Mouse (Mus musculus) myocyte (in vitro differentiated cells): ENCODE measurements around the gene Prrx1. TPM values are rescaled to one million over a fixed set of nuclear protein-coding genes. Genes with fewer than 3 reads are reported as not detected.

Experiments
- H3K27me3 ChIP-seq: one replicate; pipeline ENCODE4 v1.6.1; 2011; ENCODE audit not compliant: control insufficient read depth, insufficient read depth, insufficient read length
- H3K36me3 ChIP-seq: one replicate; pipeline ENCODE4 v1.6.1; 2011; ENCODE audit not compliant: control insufficient read depth, insufficient read depth
- H3K4me2 ChIP-seq: one replicate; pipeline ENCODE4 v1.6.1; 2011; ENCODE audit warnings: low read depth, control low read depth
- H3K4me3 ChIP-seq: one replicate; pipeline ENCODE4 v1.5.1; 2011; ENCODE audit warnings: mild to moderate bottlenecking, control low read depth, moderate library complexity
- H3K79me2 ChIP-seq: one replicate; pipeline ENCODE4 v1.6.1; 2011; ENCODE audit not compliant: control insufficient read depth, insufficient read depth
- H3ac ChIP-seq: one replicate; pipeline ENCODE4 v1.6.1; 2011; ENCODE audit not compliant: control insufficient read depth, insufficient read length
- CEBPB ChIP-seq: IDR thresholded peaks from 2 replicates; pipeline ENCODE4 v1.6.1; 2011; ENCODE audit warnings: mild to moderate bottlenecking, moderate library complexity; ENCODE audit not compliant: poor library complexity, insufficient read depth, severe bottlenecking
- E2F4 ChIP-seq: IDR thresholded peaks from one replicate; pipeline ENCODE4 v1.6.1; 2011; ENCODE audit warnings: mild to moderate bottlenecking, control low read depth, moderate library complexity; ENCODE audit not compliant: insufficient read depth
- MAX ChIP-seq: IDR thresholded peaks from one replicate; pipeline ENCODE4 v1.6.1; 2011; ENCODE audit warnings: low read depth, mild to moderate bottlenecking, control low read depth
- MYOD1 ChIP-seq, 3 experiments: IDR thresholded peaks; one replicate each; pipeline ENCODE4 v1.6.1; 2011; ENCODE audit warnings: control low read depth in 2 of 3, low read depth in 2 of 3, mild to moderate bottlenecking in 2 of 3, moderate library complexity in 1 of 3; ENCODE audit not compliant: insufficient read length in 2 of 3, control insufficient read depth in 1 of 3
- MYOG ChIP-seq, 3 experiments: IDR thresholded peaks; one replicate each; pipeline ENCODE4 v1.6.1; 2011; ENCODE audit warnings: control low read depth in 2 of 3, low read depth in 2 of 3, mild to moderate bottlenecking in 2 of 3; ENCODE audit not compliant: insufficient read length in 2 of 3, control insufficient read depth in 1 of 3, insufficient read depth in 1 of 3
- POLR2A ChIP-seq: IDR thresholded peaks from one replicate; pipeline ENCODE4 v1.6.1; 2011; ENCODE audit warnings: low read depth, mild to moderate bottlenecking, control low read depth, moderate library complexity; ENCODE audit not compliant: insufficient read length
- POLR2AphosphoS2 ChIP-seq: IDR thresholded peaks from one replicate; pipeline ENCODE4 v1.6.1; 2011; ENCODE audit warnings: low read depth, control low read depth; ENCODE audit not compliant: insufficient read length
- REST ChIP-seq: IDR thresholded peaks from one replicate; pipeline ENCODE4 v1.6.1; 2011; ENCODE audit warnings: mild to moderate bottlenecking, control low read depth, moderate library complexity; ENCODE audit not compliant: insufficient read depth, insufficient read length
- SRF ChIP-seq: IDR thresholded peaks from one replicate; pipeline ENCODE4 v1.6.1; 2011; ENCODE audit warnings: low read depth; ENCODE audit not compliant: control insufficient read depth, insufficient read length
- TCF12 ChIP-seq: IDR thresholded peaks from one replicate; pipeline ENCODE4 v1.6.1; 2011; ENCODE audit warnings: mild to moderate bottlenecking, control low read depth; ENCODE audit not compliant: poor library complexity, insufficient read depth, severe bottlenecking
- TCF3 ChIP-seq: IDR thresholded peaks from one replicate; pipeline ENCODE4 v1.6.1; 2011; ENCODE audit warnings: low read depth, control low read depth; ENCODE audit not compliant: insufficient read length
- USF1 ChIP-seq: IDR thresholded peaks from one replicate; pipeline ENCODE4 v1.6.1; 2011; ENCODE audit warnings: low read depth, mild to moderate bottlenecking, control low read depth, moderate library complexity
- polyA plus RNA-seq: library from polyadenylated mRNA; unstranded; fragments of >200 nt; fragmentation: generic; extraction: Trizol; gene quantifications from one replicate; pipeline ENCODE4 v1.2.1, GENCODE M21; 2012; ENCODE audit warnings: missing spikeins

The Prrx1 gene
- polyA plus RNA-seq, 1 experiment: 7.0 TPM

DNA sequence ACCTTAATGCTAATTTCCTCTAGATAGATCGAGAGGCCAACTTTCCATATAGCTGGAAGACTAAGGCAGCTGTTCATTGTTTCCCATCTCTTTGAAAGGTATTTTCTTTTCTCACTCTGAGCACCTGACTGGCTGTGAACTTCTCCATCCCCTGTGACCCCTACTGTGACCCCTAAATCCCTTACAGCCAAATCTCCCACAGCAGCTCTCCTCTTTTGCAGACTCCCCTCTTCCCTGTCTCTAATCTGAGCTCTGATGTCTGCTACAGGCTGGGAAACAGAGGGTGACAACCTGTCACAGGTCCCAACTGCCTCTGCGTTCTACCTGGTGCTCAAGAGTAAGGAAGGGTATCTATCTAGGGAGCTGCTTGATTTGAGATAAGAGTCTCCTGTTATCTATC, 4.0 kb downstream of the Prrx1 start:
- TF ChIP-seq TCF12 (no peak), E2F4 (no peak), TCF3 (no peak), POLR2A (no peak), REST (no peak), CEBPB (no peak), MAX (no peak), MYOG (IDR thresholded peaks at IDR 0.05; ENCODE audit: control insufficient read depth in 1 of 3, insufficient read depth in 1 of 3, insufficient read length in 2 of 3, low read depth in 2 of 3) (no peak), MYOD1 (IDR thresholded peaks at IDR 0.05; ENCODE audit: control insufficient read depth in 1 of 3, insufficient read length in 2 of 3, low read depth in 2 of 3) (no peak), POLR2AphosphoS2 (no peak), SRF (no peak)
- no peaks in the 10 kb centered on the region for H3K27me3 ChIP-seq
- no peaks in the 10 kb centered on the region for H3K36me3 ChIP-seq
- no peak overlapping the region for H3K4me3 ChIP-seq
- peaks cover 16% of the 10 kb centered on the region for H3K79me2 ChIP-seq
- no peak overlapping the region for H3K4me2 ChIP-seq
- H3ac ChIP-seq: no peak overlapping the region

DNA sequence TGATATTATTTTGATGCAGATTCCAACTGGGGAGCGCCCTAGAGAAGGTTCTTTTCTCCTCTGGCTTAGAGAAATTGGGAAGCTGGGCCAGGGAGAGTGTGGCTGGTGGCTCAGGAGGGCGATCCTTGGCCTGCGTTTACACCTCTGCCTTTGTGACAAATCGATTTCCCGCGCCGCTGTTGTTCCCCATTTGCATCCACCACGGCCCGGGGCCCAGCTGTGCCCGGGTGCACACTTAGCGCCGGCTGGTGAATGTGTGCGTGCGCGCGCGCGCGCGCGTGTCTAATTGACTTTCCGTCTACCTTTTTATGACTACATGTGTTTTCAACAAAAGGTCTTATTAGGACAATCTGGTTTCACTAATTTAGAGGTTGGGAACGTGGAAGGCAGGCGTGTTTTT, 4.9 kb downstream of the Prrx1 start:
- TF ChIP-seq MYOG (IDR thresholded peaks at IDR 0.05; ENCODE audit: control insufficient read depth in 1 of 3, insufficient read depth in 1 of 3, insufficient read length in 2 of 3, low read depth in 2 of 3) (no peak), MYOD1 (IDR thresholded peaks at IDR 0.05; ENCODE audit: control insufficient read depth in 1 of 3, insufficient read length in 2 of 3, low read depth in 2 of 3) (no peak), CEBPB (no peak), POLR2A (no peak), SRF (no peak), MAX (no peak), TCF12 (no peak), REST (no peak), USF1 (no peak), TCF3 (no peak)
- H3K36me3 ChIP-seq: no peaks in the 10 kb centered on the region
- no peaks in the 10 kb centered on the region for H3K27me3 ChIP-seq
- H3ac ChIP-seq: no peak overlapping the region
- no peak overlapping the region for H3K4me3 ChIP-seq
- peaks cover 16% of the 10 kb centered on the region for H3K79me2 ChIP-seq
- no peak overlapping the region for H3K4me2 ChIP-seq

DNA sequence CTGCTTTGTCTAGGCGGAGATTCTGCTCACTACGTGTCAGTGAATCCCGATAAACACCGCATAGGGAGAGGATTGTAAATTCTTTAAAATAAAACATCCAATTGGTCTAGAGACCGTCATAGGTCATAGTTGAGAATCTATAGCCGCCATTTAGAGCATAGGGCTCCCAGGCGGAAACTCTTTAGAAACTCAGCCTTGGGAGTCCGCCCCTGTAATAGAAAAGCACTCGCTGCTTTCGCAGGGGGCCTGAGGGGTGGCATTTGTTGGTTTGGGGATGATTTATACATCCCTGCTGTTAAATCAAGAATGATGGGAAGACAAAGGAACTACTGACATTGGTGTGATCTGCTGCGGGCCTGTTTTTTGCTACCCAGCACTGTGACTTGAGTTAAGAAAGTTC, 5.8 kb downstream of the Prrx1 start:
- Histone ChIP-seq H3K4me3 (no peak overlapping the region), H3K27me3 (no peaks in the 10 kb centered on the region), H3ac (no peak overlapping the region), H3K4me2 (no peak overlapping the region), H3K36me3 (no peaks in the 10 kb centered on the region), H3K79me2 (peaks cover 16% of the 10 kb centered on the region)
- TF ChIP-seq CEBPB: no peak
- no peak for TF ChIP-seq MYOD1 (IDR thresholded peaks at IDR 0.05; ENCODE audit: control insufficient read depth in 1 of 3, insufficient read length in 2 of 3, low read depth in 2 of 3)
- no peak for TF ChIP-seq REST
- TF ChIP-seq MAX: no peak
- no peak for TF ChIP-seq USF1
- TF ChIP-seq POLR2AphosphoS2: no peak
- TF ChIP-seq POLR2A: no peak
- TF ChIP-seq MYOG (IDR thresholded peaks at IDR 0.05; ENCODE audit: control insufficient read depth in 1 of 3, insufficient read depth in 1 of 3, insufficient read length in 2 of 3, low read depth in 2 of 3): no peak
- no peak for TF ChIP-seq TCF12
- TF ChIP-seq TCF3: no peak
- TF ChIP-seq SRF: no peak
- TF ChIP-seq E2F4: no peak

DNA sequence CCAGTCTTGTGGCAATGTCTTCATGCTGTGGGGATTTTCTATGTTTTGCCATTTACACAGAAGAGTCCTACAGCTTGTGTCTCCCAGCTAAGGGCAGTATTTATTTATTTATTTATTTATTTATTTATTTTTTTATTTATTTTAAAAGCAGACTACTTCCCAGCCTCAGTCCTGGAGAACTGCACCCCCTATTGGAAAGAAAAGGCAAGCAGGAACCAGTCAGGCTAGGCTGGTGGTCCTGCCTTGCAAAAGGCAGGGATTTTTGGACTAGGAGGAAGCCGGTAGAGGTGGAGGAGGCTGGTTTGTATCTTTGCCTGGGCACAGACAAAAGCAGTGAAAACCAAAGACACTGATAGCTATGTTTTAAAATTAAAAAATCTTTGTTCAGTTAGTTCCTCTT, 7.6 kb downstream of the Prrx1 start:
- Histone ChIP-seq H3K4me3 (no peak overlapping the region), H3K4me2 (no peak overlapping the region), H3K36me3 (no peaks in the 10 kb centered on the region)

DNA sequence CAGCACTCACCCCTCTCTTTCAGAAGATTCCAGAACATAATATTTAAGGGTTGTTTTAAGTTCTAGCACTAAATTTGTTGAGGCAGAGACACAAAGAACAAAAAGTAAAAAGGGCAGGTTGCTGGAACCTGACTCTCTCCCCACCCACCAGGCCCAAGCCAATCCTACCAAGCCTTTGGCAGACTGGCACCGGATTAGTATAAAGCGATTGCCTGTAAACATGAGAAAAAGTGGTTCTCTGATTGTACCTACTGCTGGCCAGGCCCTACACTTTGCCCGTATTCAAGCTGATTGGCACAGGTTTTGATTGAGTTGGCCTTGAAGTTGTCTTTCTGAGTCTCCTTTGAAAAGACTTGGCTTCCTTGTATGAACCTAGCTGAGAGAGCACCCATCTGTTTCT, 8.7 kb downstream of the Prrx1 start:
- no peak overlapping the region for H3K4me3 ChIP-seq
- H3ac ChIP-seq: no peak overlapping the region
- H3K79me2 ChIP-seq: peaks cover 8% of the 10 kb centered on the region
- no peaks in the 10 kb centered on the region for H3K36me3 ChIP-seq
- no peaks in the 10 kb centered on the region for H3K27me3 ChIP-seq
- H3K4me2 ChIP-seq: no peak overlapping the region
- TF ChIP-seq POLR2AphosphoS2 (no peak), MAX (no peak), CEBPB (no peak), E2F4 (no peak), TCF3 (no peak), TCF12 (no peak), MYOG (IDR thresholded peaks at IDR 0.05; ENCODE audit: control insufficient read depth in 1 of 3, insufficient read depth in 1 of 3, insufficient read length in 2 of 3, low read depth in 2 of 3) (no peak), USF1 (no peak), REST (no peak), POLR2A (no peak), SRF (no peak), MYOD1 (IDR thresholded peaks at IDR 0.05; ENCODE audit: control insufficient read depth in 1 of 3, insufficient read length in 2 of 3, low read depth in 2 of 3) (no peak)

More for the DNA sequence above, 7.6 kb downstream of the Prrx1 start:
- TF ChIP-seq E2F4 (no peak), MYOD1 (IDR thresholded peaks at IDR 0.05; ENCODE audit: control insufficient read depth in 1 of 3, insufficient read length in 2 of 3, low read depth in 2 of 3) (no peak), REST (no peak), MYOG (IDR thresholded peaks at IDR 0.05; ENCODE audit: control insufficient read depth in 1 of 3, insufficient read depth in 1 of 3, insufficient read length in 2 of 3, low read depth in 2 of 3) (no peak), USF1 (no peak), SRF (no peak), MAX (no peak), POLR2A (no peak), POLR2AphosphoS2 (no peak), CEBPB (no peak)
- no peaks in the 10 kb centered on the region for H3K27me3 ChIP-seq
- H3K79me2 ChIP-seq: peaks cover 10% of the 10 kb centered on the region
- H3ac ChIP-seq: no peak overlapping the region
